Mouse (Mus musculus) erythroblast, embryonic 14.5 days (primary cell): ENCODE results near the gene Macf1. TPM values are rescaled to one million over a fixed set of nuclear protein-coding genes. Genes with fewer than 3 reads are reported as not detected.

Experiments
- H3K27me3 ChIP-seq: 2 replicates; pipeline ENCODE4 v1.6.1; 2012; ENCODE audit warnings: inconsistent platforms; ENCODE audit not compliant: control insufficient read depth
- H3K36me3 ChIP-seq: 2 replicates; pipeline ENCODE4 v1.6.1; 2012; ENCODE audit warnings: mild to moderate bottlenecking, inconsistent platforms; ENCODE audit not compliant: control insufficient read depth
- H3K4me1 ChIP-seq: 2 replicates; pipeline ENCODE4 v1.6.1; 2012; ENCODE audit warnings: inconsistent platforms; ENCODE audit not compliant: control insufficient read depth
- H3K4me3 ChIP-seq: replicated peaks from 2 replicates; pipeline ENCODE3; 2012; ENCODE audit warnings: moderate library complexity, mild to moderate bottlenecking, inconsistent platforms
- H3K9me3 ChIP-seq: 2 replicates; pipeline ENCODE4 v1.6.1; 2012; ENCODE audit warnings: low read length, inconsistent platforms, mixed read lengths; ENCODE audit not compliant: control insufficient read depth
- GATA1 ChIP-seq: IDR thresholded peaks from 2 replicates; pipeline ENCODE4 v1.6.1; 2012; ENCODE audit warnings: low read length, inconsistent platforms, mixed read lengths
- TAL1 ChIP-seq: IDR thresholded peaks from 3 replicates; pipeline ENCODE4 v1.6.1; 2012; ENCODE audit warnings: low read length, inconsistent platforms, mixed read lengths
- polyA plus RNA-seq: library from polyadenylated mRNA; stranded (reverse); fragments of >175 nt; gene quantifications from 2 replicates; pipeline ENCODE4 v1.2.3, GENCODE M21; 2012

Macf1 gene
- polyA plus RNA-seq, 1 experiment, result 5.5 TPM

DNA sequence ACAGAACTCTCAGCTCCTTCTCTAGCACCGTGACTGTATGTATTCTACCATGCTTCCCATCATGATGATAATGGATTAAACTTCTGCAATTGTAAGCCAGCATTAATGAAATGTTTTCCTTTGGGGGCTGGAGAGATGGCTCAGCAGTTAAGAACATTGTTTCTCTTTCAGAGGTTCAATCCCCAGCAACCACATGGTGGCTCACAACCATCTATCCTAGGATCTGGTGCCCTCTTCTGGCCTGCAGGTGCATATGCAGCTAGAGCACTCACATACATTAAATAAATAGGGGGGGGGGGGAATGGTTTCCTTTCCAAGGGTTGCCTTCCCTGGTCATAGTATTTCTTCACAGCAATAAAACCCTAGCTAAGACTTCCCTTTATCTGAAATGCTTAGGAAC lies 292.0 kb downstream of the Macf1 start:
- TF ChIP-seq GATA1, result no peak
- no peak for TF ChIP-seq TAL1
- H3K4me1 ChIP-seq, result no peaks in the 10 kb centered on the region
- no peaks in the 10 kb centered on the region for H3K9me3 ChIP-seq
- peaks cover 65% of the 10 kb centered on the region for H3K36me3 ChIP-seq
- H3K4me3 ChIP-seq, result no peak overlapping the region
- H3K27me3 ChIP-seq, result no peaks in the 10 kb centered on the region

DNA sequence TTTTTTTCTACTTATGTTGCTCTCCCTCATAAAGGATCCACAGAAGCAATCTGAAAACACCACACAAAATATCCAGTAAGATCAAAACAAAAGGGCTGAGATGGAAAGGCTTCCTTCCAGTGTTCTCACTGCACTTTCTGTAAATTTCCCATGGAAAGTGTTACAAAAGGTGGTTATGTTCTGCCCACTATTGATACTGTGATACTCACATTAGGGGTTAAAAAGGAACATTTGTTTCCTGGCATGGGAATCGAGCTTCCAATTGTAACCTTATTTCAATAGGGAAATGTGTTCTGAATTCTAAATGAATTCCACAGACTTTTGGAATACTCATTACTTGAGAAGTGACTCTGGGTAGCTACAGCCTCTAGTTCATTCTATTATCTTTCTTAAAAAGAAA lies 299.1 kb downstream of the Macf1 start:
- peaks cover 80% of the 10 kb centered on the region for H3K36me3 ChIP-seq

DNA sequence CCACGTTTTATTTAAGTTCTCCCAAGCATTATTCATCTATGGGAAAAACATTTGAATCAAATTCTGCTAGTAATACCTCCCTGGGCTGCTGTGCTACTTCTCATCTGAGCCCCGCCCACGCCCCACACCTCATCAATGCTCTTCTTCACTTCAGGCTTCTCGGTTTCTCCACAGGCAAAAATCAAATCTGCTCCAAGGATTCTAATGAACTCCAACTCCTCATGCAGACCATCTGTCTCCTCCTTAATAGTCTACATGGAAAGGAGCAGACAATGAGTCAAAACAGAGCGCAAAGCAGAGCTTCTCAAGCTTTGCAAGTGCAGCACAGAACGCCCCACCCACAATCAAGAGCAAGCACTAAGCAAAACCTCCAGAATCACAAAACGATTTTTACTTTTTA lies 301.0 kb downstream of the Macf1 start:
- H3K9me3 ChIP-seq, result no peaks in the 10 kb centered on the region
- H3K4me3 ChIP-seq, result no peak overlapping the region
- H3K27me3 ChIP-seq, result no peaks in the 10 kb centered on the region
- peaks cover 79% of the 10 kb centered on the region for H3K36me3 ChIP-seq
- H3K4me1 ChIP-seq, result no peaks in the 10 kb centered on the region
- TF ChIP-seq GATA1 (no peak), TAL1 (no peak)

More for the DNA sequence above, 299.1 kb downstream of the Macf1 start:
- no peak for TF ChIP-seq GATA1
- no peak for TF ChIP-seq TAL1
- no peak overlapping the region for H3K4me3 ChIP-seq
- no peaks in the 10 kb centered on the region for H3K4me1 ChIP-seq
- H3K9me3 ChIP-seq, result no peaks in the 10 kb centered on the region
- H3K27me3 ChIP-seq, result no peaks in the 10 kb centered on the region

DNA sequence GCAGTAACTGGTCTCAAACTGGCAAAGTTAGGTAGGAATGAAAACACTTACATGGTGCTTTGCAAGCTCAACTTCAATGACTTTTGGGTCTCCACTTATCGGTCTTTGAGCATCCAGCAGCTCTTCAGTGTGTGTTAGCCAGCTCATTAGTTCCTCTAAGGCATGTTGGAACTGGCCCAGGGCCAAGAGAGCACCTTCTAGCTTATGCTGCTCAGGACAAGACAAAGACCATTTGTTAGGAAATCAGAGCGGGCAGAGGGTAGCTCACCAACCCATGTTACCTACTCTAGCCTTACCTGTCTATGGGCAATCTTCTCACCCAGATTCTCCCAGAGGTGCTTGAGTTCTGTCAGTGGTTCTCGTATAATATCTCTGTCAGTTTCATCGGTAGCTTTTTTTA lies 302.1 kb downstream of the Macf1 start:
- no peaks in the 10 kb centered on the region for H3K4me1 ChIP-seq
- H3K9me3 ChIP-seq, result no peaks in the 10 kb centered on the region
- peaks cover 81% of the 10 kb centered on the region for H3K36me3 ChIP-seq
- H3K27me3 ChIP-seq, result no peaks in the 10 kb centered on the region
- no peak for TF ChIP-seq TAL1
- TF ChIP-seq GATA1, result no peak
- H3K4me3 ChIP-seq, result no peak overlapping the region

DNA sequence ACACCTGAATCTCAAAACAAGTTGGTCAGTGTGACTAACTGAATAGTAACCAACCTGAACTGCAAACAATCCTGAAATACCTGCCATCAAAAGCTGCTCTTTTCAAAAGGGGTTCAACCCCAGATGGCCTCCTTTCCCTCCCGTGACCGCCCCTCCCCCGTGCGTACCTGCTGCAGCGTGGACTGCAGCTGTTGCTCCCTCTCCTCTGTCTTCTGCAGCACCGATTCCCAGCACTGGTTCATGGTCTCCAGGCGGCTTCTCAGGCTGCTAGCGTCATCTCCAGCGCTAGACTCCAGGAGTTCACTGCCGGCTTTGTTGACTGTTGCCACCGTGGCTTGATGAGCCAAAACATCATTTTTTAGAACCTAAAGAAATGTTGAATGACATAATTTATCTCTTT lies 302.6 kb downstream of the Macf1 start:
- H3K36me3 ChIP-seq, result peaks cover 81% of the 10 kb centered on the region
- H3K27me3 ChIP-seq, result no peaks in the 10 kb centered on the region
- no peak for TF ChIP-seq TAL1
- TF ChIP-seq GATA1, result no peak
- no peak overlapping the region for H3K4me3 ChIP-seq
- H3K4me1 ChIP-seq, result no peaks in the 10 kb centered on the region
- no peaks in the 10 kb centered on the region for H3K9me3 ChIP-seq

DNA sequence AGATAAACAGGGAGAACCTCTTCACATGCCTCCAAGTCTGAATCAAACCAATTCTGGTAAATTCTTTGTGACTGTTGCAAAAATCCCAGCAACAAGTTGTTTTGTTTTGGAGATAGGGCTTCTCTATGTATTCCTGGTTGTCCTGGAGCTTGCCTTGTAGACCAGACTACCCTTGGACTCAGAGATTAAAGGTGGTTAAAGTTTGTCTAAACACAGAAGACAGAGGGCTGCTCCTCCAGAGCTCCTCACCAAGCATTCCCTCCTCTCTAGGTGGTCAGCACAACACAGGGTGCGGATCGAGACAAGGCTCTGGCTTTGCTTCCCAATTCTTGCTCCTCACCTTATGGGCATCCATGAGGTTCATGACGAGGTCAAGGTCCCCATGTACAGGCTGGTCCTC lies 308.1 kb downstream of the Macf1 start:
- Histone ChIP-seq H3K36me3 (peaks cover 80% of the 10 kb centered on the region), H3K9me3 (no peaks in the 10 kb centered on the region), H3K27me3 (no peaks in the 10 kb centered on the region), H3K4me1 (no peaks in the 10 kb centered on the region), H3K4me3 (no peak overlapping the region)
- TF ChIP-seq TAL1, result no peak

DNA sequence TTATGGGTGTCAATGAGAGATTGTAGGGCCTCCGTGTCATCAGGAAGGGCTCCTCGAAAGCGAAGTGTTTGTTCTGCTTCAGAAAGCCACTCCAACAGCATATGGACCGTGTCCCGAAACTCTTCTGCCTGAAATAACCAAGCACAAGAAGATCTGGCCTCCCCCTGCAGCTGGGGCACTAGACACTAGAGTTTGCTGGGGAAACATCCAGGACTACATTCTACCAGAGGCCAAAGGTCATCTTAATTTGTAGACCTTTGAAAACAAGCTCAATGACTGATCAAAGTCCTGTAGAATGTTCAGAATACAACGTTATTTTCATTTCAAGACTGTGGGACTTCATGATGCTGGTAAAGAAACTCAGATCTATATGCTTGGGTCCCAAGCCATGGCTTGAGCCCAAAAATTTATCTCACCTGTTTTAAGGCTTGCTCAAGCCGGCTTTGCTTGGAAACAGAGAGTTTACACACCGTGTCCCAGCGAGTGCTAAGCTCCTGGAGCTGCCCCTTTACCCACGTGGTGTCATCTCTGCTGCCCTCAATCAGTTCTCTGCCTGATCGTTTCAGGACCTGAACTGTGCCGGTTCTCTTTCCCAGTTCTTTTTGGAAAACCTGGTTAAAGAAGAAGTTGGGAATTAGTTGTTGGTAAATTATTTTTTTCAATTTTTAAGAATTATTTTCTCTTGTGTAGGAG lies 309.7 kb downstream of the Macf1 start:
- H3K4me1 ChIP-seq, result no peaks in the 10 kb centered on the region
- H3K36me3 ChIP-seq, result peaks cover 86% of the 10 kb centered on the region
- H3K4me3 ChIP-seq, result no peak overlapping the region

DNA sequence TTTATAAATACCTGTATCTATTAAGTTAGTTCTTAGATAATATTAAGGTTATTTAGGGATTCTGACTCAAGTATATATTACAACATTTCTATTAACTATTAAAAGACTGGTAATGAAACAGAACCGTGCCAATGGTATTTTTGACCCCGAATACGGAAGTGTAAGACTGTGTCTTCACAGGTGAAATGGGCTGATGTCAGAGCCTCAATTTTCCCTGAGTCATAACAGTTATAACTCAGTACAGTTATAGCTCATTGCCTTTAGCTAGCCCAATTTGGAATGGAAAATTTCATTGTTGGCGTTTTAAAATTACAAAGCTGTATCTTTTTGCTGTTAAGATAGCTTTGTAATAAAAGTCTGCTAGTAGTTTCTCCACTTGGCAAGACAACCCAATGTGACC lies 320.6 kb downstream of the Macf1 start:
- Histone ChIP-seq H3K27me3 (no peaks in the 10 kb centered on the region), H3K9me3 (no peaks in the 10 kb centered on the region), H3K36me3 (peaks cover 62% of the 10 kb centered on the region), H3K4me3 (no peak overlapping the region), H3K4me1 (no peaks in the 10 kb centered on the region)
- TF ChIP-seq GATA1, result no peak
- no peak for TF ChIP-seq TAL1

More for the DNA sequence above, 309.7 kb downstream of the Macf1 start:
- no peaks in the 10 kb centered on the region for H3K27me3 ChIP-seq
- TF ChIP-seq TAL1 (no peak), GATA1 (no peak)
- H3K9me3 ChIP-seq, result no peaks in the 10 kb centered on the region

DNA sequence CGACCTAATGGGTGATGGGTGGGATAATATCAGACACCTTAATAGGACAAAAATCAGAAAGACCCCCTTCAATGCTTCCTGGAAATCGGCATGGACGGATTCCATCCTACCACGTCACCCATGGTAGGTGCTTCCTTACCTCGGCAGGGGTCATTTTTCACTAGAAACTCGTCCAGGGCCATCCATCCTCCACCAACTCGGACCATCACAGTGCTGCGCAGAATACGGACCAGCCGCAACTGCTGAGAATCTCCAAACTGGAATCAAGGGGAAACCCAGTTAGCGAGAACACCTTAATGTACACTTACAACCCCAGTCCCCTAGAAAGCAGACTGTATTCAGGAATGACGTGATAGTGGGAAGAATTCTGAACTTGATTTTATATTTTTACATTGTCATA lies 323.4 kb downstream of the Macf1 start:
- TF ChIP-seq GATA1 (no peak), TAL1 (no peak)
- Histone ChIP-seq H3K4me1 (no peaks in the 10 kb centered on the region), H3K36me3 (peaks cover 52% of the 10 kb centered on the region), H3K27me3 (no peaks in the 10 kb centered on the region), H3K9me3 (no peaks in the 10 kb centered on the region), H3K4me3 (no peak overlapping the region)

DNA sequence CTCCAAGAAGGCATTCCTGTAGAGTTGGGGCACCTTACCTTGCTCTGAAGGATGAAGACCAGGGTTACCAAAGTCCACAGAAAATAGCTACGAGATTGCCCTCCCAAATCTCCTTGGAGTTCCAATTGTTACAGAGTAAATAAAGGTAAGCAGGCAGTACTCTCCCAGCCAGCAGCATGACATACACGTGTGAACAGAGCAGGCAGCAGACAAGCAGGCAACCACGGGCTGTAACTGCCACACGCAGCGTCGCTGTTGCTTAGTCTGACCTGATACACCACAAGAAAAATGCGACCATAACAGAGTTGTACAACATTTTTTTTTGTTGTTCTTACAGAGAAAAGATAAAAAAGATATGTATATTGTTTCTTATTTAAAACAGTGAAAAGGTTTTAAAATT lies 325.5 kb downstream of the Macf1 start:
- Histone ChIP-seq H3K4me3 (no peak overlapping the region), H3K9me3 (no peaks in the 10 kb centered on the region), H3K4me1 (no peaks in the 10 kb centered on the region), H3K27me3 (no peaks in the 10 kb centered on the region), H3K36me3 (peaks cover 57% of the 10 kb centered on the region)
- TF ChIP-seq TAL1, result no peak
- no peak for TF ChIP-seq GATA1
